Mouse (Mus musculus) thymus, postnatal 25 days (tissue): Measurements from ENCODE around the gene Mrpl51.
A peak's percentile ranks its signal among the peaks of the same experiment; 100 is the strongest.

Experiments
- DNase-seq: peaks from one replicate; pipeline ENCODE4 v3.0.0; 2022

Mrpl51 gene

GRCm38 (mm10) chr6:125195541-125196075 is 4.0 kb downstream of the Mrpl51 start:
- no peak for DNase-seq

- DNase-seq = no peak
Measured at GRCm38 (mm10) chr6:125196301-125196700, 4.7 kb downstream of the Mrpl51 start.

- DNase-seq = no peak
Measured at GRCm38 (mm10) chr6:125197166-125197565, 5.6 kb downstream of the Mrpl51 start.

GRCm38 (mm10) chr6:125210436-125210835 is 18.8 kb downstream of the Mrpl51 start:
- no peak for DNase-seq

GRCm38 (mm10) chr6:125212621-125213020 is 21.0 kb downstream of the Mrpl51 start:
- DNase-seq = no peak

- no peak for DNase-seq
Measured at GRCm38 (mm10) chr6:125213129-125213528, 21.5 kb downstream of the Mrpl51 start.

GRCm38 (mm10) chr6:125213715-125214114 is 22.1 kb downstream of the Mrpl51 start:
- DNase-seq = no peak

- peak; percentile 93 for DNase-seq
Measured at GRCm38 (mm10) chr6:125215148-125215954, 23.8 kb downstream of the Mrpl51 start, which contains the start of gene Vamp1. Gene Vamp1 (plus strand): TSS chr6:125215551.

- peak; percentile 23 for DNase-seq
Measured at GRCm38 (mm10) chr6:125216898-125217297, 25.3 kb downstream of the Mrpl51 start.

- DNase-seq = no peak
Measured at GRCm38 (mm10) chr6:125217899-125218298, 26.3 kb downstream of the Mrpl51 start.

GRCm38 (mm10) chr6:125218963-125219362 is 27.4 kb downstream of the Mrpl51 start:
- peak; percentile 86 for DNase-seq

- peak; percentile 49 for DNase-seq
Measured at GRCm38 (mm10) chr6:125221115-125221745, 29.6 kb downstream of the Mrpl51 start.

- DNase-seq = peak; percentile 90
Measured at GRCm38 (mm10) chr6:125222146-125222545, 30.5 kb downstream of the Mrpl51 start.

- no peak for DNase-seq
Measured at GRCm38 (mm10) chr6:125222577-125222976, 31.0 kb downstream of the Mrpl51 start.

GRCm38 (mm10) chr6:125225518-125226115 is 34.0 kb downstream of the Mrpl51 start:
- peak; percentile 73 for DNase-seq

GRCm38 (mm10) chr6:125230571-125230970 is 39.0 kb downstream of the Mrpl51 start:
- DNase-seq = peak; percentile 49

- peak; percentile 85 for DNase-seq
Measured at GRCm38 (mm10) chr6:125231117-125232044, 39.8 kb downstream of the Mrpl51 start, which contains the start of gene Tapbpl. Gene Tapbpl (minus strand): TSS chr6:125231860.

- DNase-seq = no peak
Measured at GRCm38 (mm10) chr6:125232045-125232437, 40.4 kb downstream of the Mrpl51 start.

- DNase-seq = peak; percentile 35
Measured at GRCm38 (mm10) chr6:125232516-125232915, 40.9 kb downstream of the Mrpl51 start.

- DNase-seq = peak; percentile 35
Measured at GRCm38 (mm10) chr6:125233816-125234519, 42.4 kb downstream of the Mrpl51 start.

- DNase-seq = no peak
Measured at GRCm38 (mm10) chr6:125234520-125234828, 42.9 kb downstream of the Mrpl51 start.

- peak; percentile 70 for DNase-seq
Measured at GRCm38 (mm10) chr6:125236341-125236740, 44.7 kb downstream of the Mrpl51 start.
